Mouse (Mus musculus) CH12.LX (cell line): ENCODE measurements around the gene Atp6v0b. TPM values are rescaled to one million over a fixed set of nuclear protein-coding genes. Genes with fewer than 3 reads are reported as not detected.

Source experiments
- DNase-seq: peaks from one replicate; pipeline ENCODE4 v3.0.0-alpha.2; 2013; ENCODE audit errors: extremely low read depth
- H3K27ac ChIP-seq: 2 replicates; pipeline ENCODE4 v1.5.1; 2012; ENCODE audit warnings: low read depth, mild to moderate bottlenecking, control low read depth, moderate library complexity; ENCODE audit not compliant: insufficient read depth
- H3K27me3 ChIP-seq: replicated peaks from 2 replicates; pipeline ENCODE3; 2012; ENCODE audit warnings: inconsistent platforms
- H3K36me3 ChIP-seq, 2 experiments: replicated peaks in 1 of 2; 2 replicates each; pipeline versions ENCODE3 to v1.6.1; 2012; ENCODE audit warnings: inconsistent platforms in 1 of 2, low read length in 1 of 2, mild to moderate bottlenecking in 1 of 2, mixed read lengths in 1 of 2, moderate library complexity in 1 of 2; ENCODE audit not compliant: control insufficient read depth in 1 of 2, insufficient read depth in 1 of 2
- H3K4me1 ChIP-seq, 2 experiments: 2 replicates each; pipeline ENCODE4 v1.6.1; 2012; ENCODE audit warnings: inconsistent platforms in 1 of 2, moderate library complexity in 1 of 2; ENCODE audit not compliant: insufficient read depth in 2 of 2, control insufficient read depth in 1 of 2
- H3K4me2 ChIP-seq: 2 replicates; pipeline ENCODE4 v1.6.1; 2012; ENCODE audit warnings: low read depth, mild to moderate bottlenecking, control low read depth; ENCODE audit not compliant: poor library complexity, insufficient read depth, severe bottlenecking
- H3K4me3 ChIP-seq, 3 experiments: fragments of 150-350 bp in 1 of 3; sonication (generic) in 1 of 3; replicated peaks in 1 of 3; 2 replicates each; pipeline versions ENCODE3 to v1.5.1; 2011 to 2012; ENCODE audit warnings: low read depth in 2 of 3, low read length in 2 of 3, mild to moderate bottlenecking in 2 of 3, moderate library complexity in 2 of 3, control low read depth in 1 of 3, improper control_type of control experiment in 1 of 3, inconsistent platforms in 1 of 3, mixed read lengths in 1 of 3; ENCODE audit not compliant: poor library complexity in 1 of 3
- H3K79me2 ChIP-seq: replicated peaks from 2 replicates; pipeline ENCODE4 v1.6.1; 2012; ENCODE audit warnings: mild to moderate bottlenecking, moderate library complexity; ENCODE audit not compliant: control insufficient read depth, poor library complexity, insufficient read depth, severe bottlenecking; ENCODE audit errors: extremely low read depth
- H3K9ac ChIP-seq: 2 replicates; pipeline ENCODE4 v1.6.1; 2012; ENCODE audit warnings: low read depth, mild to moderate bottlenecking, control low read depth, moderate library complexity; ENCODE audit not compliant: insufficient read depth
- H3K9me3 ChIP-seq: replicated peaks from 2 replicates; pipeline ENCODE3; 2012; ENCODE audit warnings: low read length, inconsistent platforms, mixed read lengths
- BHLHE40 ChIP-seq: IDR thresholded peaks from 2 replicates; pipeline ENCODE4 v1.6.1; 2011; ENCODE audit warnings: mild to moderate bottlenecking, low read depth, low read length, improper control_type of control experiment
- CHD1 ChIP-seq: IDR thresholded peaks from 2 replicates; pipeline ENCODE4 v1.6.1; 2012; ENCODE audit warnings: low read depth, low read length, improper control_type of control experiment, inconsistent platforms
- CHD2 ChIP-seq: IDR thresholded peaks from 2 replicates; pipeline ENCODE4 v1.6.1; 2011; ENCODE audit warnings: low read length, improper control_type of control experiment
- EP300 ChIP-seq: IDR thresholded peaks from 2 replicates; pipeline ENCODE4 v1.6.1; 2011; ENCODE audit warnings: low read length, improper control_type of control experiment
- ETS1 ChIP-seq: conservative IDR thresholded peaks from 2 replicates; pipeline ENCODE4 v1.6.1; 2012; ENCODE audit warnings: low read depth, mild to moderate bottlenecking, inconsistent platforms, low read length, improper control_type of control experiment, moderate library complexity
- IRF4 ChIP-seq: IDR thresholded peaks from 2 replicates; pipeline ENCODE4 v1.6.1; 2014; ENCODE audit warnings: low read depth, mild to moderate bottlenecking, inconsistent platforms, low read length, improper control_type of control experiment
- JUN ChIP-seq: IDR thresholded peaks from 2 replicates; pipeline ENCODE4 v1.6.1; 2011; ENCODE audit warnings: low read depth, mild to moderate bottlenecking, low read length, improper control_type of control experiment, moderate library complexity; ENCODE audit not compliant: insufficient read depth
- MEF2A ChIP-seq: IDR thresholded peaks from 2 replicates; pipeline ENCODE4 v1.6.1; 2014; ENCODE audit warnings: low read depth, mild to moderate bottlenecking, inconsistent platforms, low read length, improper control_type of control experiment, borderline replicate concordance
- MXI1 ChIP-seq: IDR thresholded peaks from 2 replicates; pipeline ENCODE4 v1.6.1; 2011; ENCODE audit warnings: mild to moderate bottlenecking, low read depth, low read length, improper control_type of control experiment
- RAD21 ChIP-seq: IDR thresholded peaks from 2 replicates; pipeline ENCODE4 v1.6.1; 2011; ENCODE audit warnings: low read depth, mild to moderate bottlenecking, low read length, improper control_type of control experiment, moderate library complexity
- RCOR1 ChIP-seq: conservative IDR thresholded peaks from 2 replicates; pipeline ENCODE4 v1.6.1; 2012; ENCODE audit warnings: low read depth, mild to moderate bottlenecking, inconsistent platforms, low read length, improper control_type of control experiment
- SMC3 ChIP-seq: IDR thresholded peaks from 2 replicates; pipeline ENCODE4 v1.6.1; 2011; ENCODE audit warnings: low read depth, low read length, improper control_type of control experiment
- TBP ChIP-seq: conservative IDR thresholded peaks from 2 replicates; pipeline ENCODE4 v1.6.1; 2011; ENCODE audit warnings: low read depth, low read length, improper control_type of control experiment
- UBTF ChIP-seq: IDR thresholded peaks from 2 replicates; pipeline ENCODE4 v1.6.1; 2012; ENCODE audit warnings: low read depth, mild to moderate bottlenecking, inconsistent platforms, low read length, improper control_type of control experiment, moderate library complexity
- USF2 ChIP-seq: conservative IDR thresholded peaks from 2 replicates; pipeline ENCODE4 v1.6.1; 2011; ENCODE audit warnings: low read depth, low read length, improper control_type of control experiment
- ZKSCAN1 ChIP-seq: IDR thresholded peaks from 2 replicates; pipeline ENCODE4 v1.6.1; 2012; ENCODE audit warnings: low read depth, inconsistent platforms, low read length, improper control_type of control experiment, borderline replicate concordance
- dilution Hi-C: fragments of 300-500 bp; cut with MboI; formaldehyde crosslinking; loops from 2 replicates; pipeline ENCODE4 v1.14.3; 2020; ENCODE audit warnings: low sequenced_read_pairs; ENCODE audit not compliant: extremely low pct_unique_long_range_greater_than_20kb, extremely low pct_ligation_motif_present
- in situ Hi-C: fragments of 300-500 bp; cut with MboI; formaldehyde crosslinking; loops from 3 replicates; pipeline ENCODE4 v1.14.3; 2019; ENCODE audit warnings: low sequenced_read_pairs, low pct_ligation_motif_present, low pct_unique_long_range_greater_than_20kb, mixed read lengths
- polyA plus RNA-seq: library from polyadenylated mRNA; unstranded; fragments of >175 nt; gene quantifications from 2 replicates; pipeline ENCODE4 v1.2.1, GENCODE M21; 2012; ENCODE audit warnings: low read depth; ENCODE audit not compliant: insufficient read length
- total RNA-seq, 2 experiments: library from RNA; depleted of rRNA; stranded (reverse); fragments of 300-350 nt in 1 of 2; fragments of >200 nt in 1 of 2; gene quantifications; 2 replicates each; pipeline ENCODE4 v1.2.3; 2012 to 2014

Gene Atp6v0b
- total and polyA plus RNA-seq, 3 experiments: 176 to 202 (median 186) TPM

- no peaks in the 10 kb centered on the region for H3K27me3 ChIP-seq
- H3K9ac ChIP-seq: no peak overlapping the region
- no peak overlapping the region for H3K4me2 ChIP-seq
- H3K79me2 ChIP-seq: no peaks in the 10 kb centered on the region
- peaks cover 0 to 5% of the 10 kb centered on the region in 2 experiments; a peak in 1 of 4 replicates for H3K4me1 ChIP-seq
- H3K4me3 ChIP-seq: no peak overlapping the region
- dilution Hi-C loops: no loop called here
- in situ Hi-C loops: loop anchor here (25.0 kb wide), 1 partner anchor 240 kb away; no protein-coding TSS in a partner anchor
- H3K36me3 ChIP-seq: peaks cover 27 to 83% of the 10 kb centered on the region in 2 experiments
- TF ChIP-seq MEF2A: no peak
- no peaks in the 10 kb centered on the region for H3K9me3 ChIP-seq
- DNase-seq: no peak
- H3K27ac ChIP-seq: no peak overlapping the region
Measured at GRCm38 (mm10) chr4:117847011-117847410, 40.1 kb downstream of the Atp6v0b start.

DNA sequence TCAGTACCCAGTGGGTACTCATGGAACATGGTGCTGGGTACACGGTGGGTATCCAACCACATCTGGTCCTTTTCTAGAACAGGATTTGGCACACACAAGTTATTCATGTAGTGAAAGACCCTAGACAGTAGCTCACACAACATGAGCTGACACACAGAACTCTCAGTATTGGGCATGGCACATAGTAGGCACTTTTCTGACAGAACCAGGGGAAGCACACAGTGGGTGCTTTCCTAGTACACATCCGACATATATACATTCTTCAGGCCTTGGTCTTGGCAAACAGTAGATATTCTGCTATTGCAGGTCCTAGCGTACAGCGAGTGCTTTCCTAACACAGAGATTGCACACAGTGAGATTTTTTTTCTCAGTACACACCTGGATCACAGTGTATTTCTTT, 40.9 kb downstream of the Atp6v0b start:
- no peaks in the 10 kb centered on the region for H3K79me2 ChIP-seq
- no peak overlapping the region for H3K9ac ChIP-seq
- no peak overlapping the region for H3K4me2 ChIP-seq
- no peak overlapping the region for H3K4me3 ChIP-seq
- H3K9me3 ChIP-seq: no peaks in the 10 kb centered on the region
- in situ Hi-C loops: loop anchor here (25.0 kb wide), 1 partner anchor 241 kb away; no protein-coding TSS in a partner anchor
- H3K36me3 ChIP-seq: peaks cover 27 to 84% of the 10 kb centered on the region in 2 experiments
- H3K27me3 ChIP-seq: no peaks in the 10 kb centered on the region
- dilution Hi-C loops: no loop called here
- H3K27ac ChIP-seq: no peak overlapping the region
- no peak for DNase-seq
- peaks cover 0 to 5% of the 10 kb centered on the region in 2 experiments; a peak in 1 of 4 replicates for H3K4me1 ChIP-seq
- TF ChIP-seq ZKSCAN1 (peak; percentile 86), JUN (no peak)

DNA sequence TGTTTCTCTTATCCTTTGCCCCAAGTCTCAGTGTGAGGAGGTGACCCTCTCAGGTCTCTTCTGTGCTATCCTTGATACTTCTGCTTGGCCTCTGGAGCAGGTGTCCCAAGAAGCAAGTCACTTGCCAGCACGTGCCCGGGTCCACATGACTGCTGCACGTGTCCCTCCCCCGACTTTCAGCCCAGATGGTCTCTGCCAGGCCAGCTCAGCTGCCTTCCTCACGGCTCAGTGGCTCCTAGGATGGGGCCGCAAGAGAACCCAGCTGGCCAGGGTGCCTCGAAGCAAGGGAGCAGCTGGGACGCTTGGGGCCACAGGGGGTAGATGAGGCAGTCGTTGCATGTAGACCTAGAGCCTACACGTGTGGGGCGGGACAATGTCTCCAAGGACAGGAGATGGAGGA, 41.8 kb downstream of the Atp6v0b start:
- DNase-seq: no peak
- Histone ChIP-seq H3K4me1 (peaks cover 0 to 10% of the 10 kb centered on the region in 2 experiments; a peak in 2 of 4 replicates), H3K36me3 (peaks cover 27 to 86% of the 10 kb centered on the region in 2 experiments), H3K27ac (no peak overlapping the region), H3K27me3 (no peaks in the 10 kb centered on the region), H3K4me2 (no peak overlapping the region), H3K79me2 (no peaks in the 10 kb centered on the region), H3K4me3 (no peak overlapping the region), H3K9me3 (no peaks in the 10 kb centered on the region), H3K9ac (no peak overlapping the region)
- dilution Hi-C loops: no loop called here
- in situ Hi-C loops: loop anchor here (25.0 kb wide), 1 partner anchor 242 kb away; no protein-coding TSS in a partner anchor
- TF ChIP-seq UBTF: no peak
- TF ChIP-seq BHLHE40: 0 out of 2 replicates have a peak, but pooled peaks have one; percentile 22

- dilution Hi-C loops (no loop called here), in situ Hi-C loops (loop anchor here (25.0 kb wide), 1 partner anchor 243 kb away; no protein-coding TSS in a partner anchor)
- H3K4me2 ChIP-seq: no peak overlapping the region
- H3K36me3 ChIP-seq: peaks cover 27 to 84% of the 10 kb centered on the region in 2 experiments
- peaks cover 0 to 10% of the 10 kb centered on the region in 2 experiments; a peak in 2 of 4 replicates for H3K4me1 ChIP-seq
- H3K4me3 ChIP-seq: no peak overlapping the region
- TF ChIP-seq SMC3: no peak
- no peak for TF ChIP-seq ZKSCAN1
- TF ChIP-seq IRF4: no peak
- no peak for TF ChIP-seq UBTF
- no peak for TF ChIP-seq RAD21
- TF ChIP-seq ETS1: no peak
- no peak for TF ChIP-seq TBP
- TF ChIP-seq CHD2: no peak
- TF ChIP-seq EP300: no peak
- TF ChIP-seq USF2: no peak
- TF ChIP-seq MXI1: no peak
- TF ChIP-seq RCOR1: no peak
- no peak for TF ChIP-seq CHD1
- no peaks in the 10 kb centered on the region for H3K9me3 ChIP-seq
- H3K79me2 ChIP-seq: no peaks in the 10 kb centered on the region
- no peak overlapping the region for H3K9ac ChIP-seq
- H3K27me3 ChIP-seq: no peaks in the 10 kb centered on the region
- H3K27ac ChIP-seq: no peak overlapping the region
- no peak for DNase-seq
Measured at GRCm38 (mm10) chr4:117844467-117844866, 42.7 kb downstream of the Atp6v0b start.
